Mouse (Mus musculus) midbrain, embryonic 13.5 days (tissue): Measurements from ENCODE around the gene Ptprm. TPM values are rescaled to one million over a fixed set of nuclear protein-coding genes. Genes with fewer than 3 reads are reported as not detected.

Experiments
- ATAC-seq: fragments of 200-750 bp; cut with Nextera tagmentation; 2 replicates; pipeline ENCODE4 v1.8.0; 2017; ENCODE audit warnings: mild to moderate bottlenecking, moderate TSS enrichment, moderate library complexity
- H3K27ac ChIP-seq: fragments of 300-500 bp; sonication (generic); 2 replicates; pipeline ENCODE4 v1.5.1; 2015; ENCODE audit warnings: inconsistent platforms, mild to moderate bottlenecking, moderate library complexity
- H3K27me3 ChIP-seq: fragments of 300-500 bp; sonication (generic); 2 replicates; pipeline ENCODE4 v1.6.1; 2015; ENCODE audit warnings: mild to moderate bottlenecking, inconsistent platforms
- H3K36me3 ChIP-seq: fragments of 300-500 bp; sonication (generic); 2 replicates; pipeline ENCODE4 v1.6.1; 2015; ENCODE audit warnings: mild to moderate bottlenecking, inconsistent platforms
- H3K4me1 ChIP-seq: fragments of 300-500 bp; sonication (generic); replicated peaks from 2 replicates; pipeline ENCODE4 v1.6.1; 2015; ENCODE audit warnings: inconsistent platforms
- H3K4me2 ChIP-seq: fragments of 300-500 bp; sonication (generic); replicated peaks from 2 replicates; pipeline ENCODE4 v1.6.1; 2015; ENCODE audit warnings: moderate library complexity, mild to moderate bottlenecking, inconsistent platforms
- H3K4me3 ChIP-seq: fragments of 300-500 bp; sonication (generic); replicated peaks from 2 replicates; pipeline ENCODE4 v1.5.1; 2015; ENCODE audit warnings: mild to moderate bottlenecking, inconsistent platforms
- H3K9ac ChIP-seq: fragments of 300-500 bp; sonication (generic); replicated peaks from 2 replicates; pipeline ENCODE4 v1.6.1; 2015; ENCODE audit warnings: mild to moderate bottlenecking, inconsistent platforms
- H3K9me3 ChIP-seq: fragments of 300-500 bp; sonication (generic); 2 replicates; pipeline ENCODE4 v1.6.1; 2016; ENCODE audit warnings: mild to moderate bottlenecking, inconsistent platforms
- WGBS: fragments of 180-500 bp; shearing (Covaris S2); methylation state at CpG from one replicate; pipeline ENCODE4 v1.1.7; 2015; 5-methylcytosine and 5-hydroxymethylcytosine counted together
- polyA plus RNA-seq: library from polyadenylated mRNA; unstranded; fragments of >200 nt; fragmentation: Nextera tagmentation; extraction: Ambion mirVana; gene quantifications from 2 replicates; pipeline ENCODE4 v1.2.1, GENCODE M21; 2015

The Ptprm gene
- polyA plus RNA-seq, 1 experiment from 2014 or later: 10.6 TPM

DNA sequence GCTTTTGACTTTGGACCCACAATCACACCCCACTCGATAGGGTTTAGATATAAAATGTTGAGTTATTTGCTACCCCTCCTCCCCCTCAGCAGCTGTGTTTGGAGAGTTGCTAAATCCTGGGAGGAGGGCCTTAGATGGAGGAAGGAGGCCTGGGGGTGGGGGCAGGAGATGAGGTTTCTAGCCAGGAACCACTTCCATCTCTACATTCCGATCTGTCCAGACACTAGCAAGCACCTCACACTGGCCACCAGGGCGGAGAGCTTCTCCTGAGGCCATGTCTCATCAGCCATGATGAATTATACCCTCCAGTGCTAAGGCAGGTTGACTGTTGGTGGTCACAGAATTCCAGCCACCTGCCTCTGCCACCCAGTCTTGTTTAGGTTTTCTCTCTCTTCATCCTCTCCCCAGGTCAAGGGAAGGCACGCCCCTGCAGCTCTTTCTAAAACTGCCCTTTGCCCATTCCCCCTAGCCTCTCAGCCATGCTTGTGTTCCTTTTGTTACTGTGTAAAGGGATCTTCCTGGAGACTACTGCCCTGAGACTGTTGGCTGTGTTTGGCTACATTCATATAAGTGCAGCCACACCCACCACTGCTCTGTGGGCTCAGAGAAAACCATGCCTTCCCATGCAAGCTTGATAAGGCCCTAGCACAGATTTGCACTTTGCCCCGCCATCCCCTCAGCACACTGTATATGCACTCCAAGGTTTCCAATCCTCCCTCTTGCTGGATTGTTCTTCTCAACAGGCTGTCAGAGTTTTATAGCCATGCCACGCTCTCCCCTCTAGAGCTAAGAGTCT lies 642.8 kb downstream of the Ptprm start:
- Histone ChIP-seq H3K4me3 (no peak overlapping the region), H3K4me2 (no peak overlapping the region), H3K9ac (no peak overlapping the region), H3K27me3 (no peaks in the 10 kb centered on the region), H3K4me1 (peaks cover 15% of the 10 kb centered on the region), H3K9me3 (no peaks in the 10 kb centered on the region), H3K36me3 (no peaks in the 10 kb centered on the region), H3K27ac (no peak overlapping the region)
- WGBS: 81% methylated on average over 6 of the region's 6 CpGs
- ATAC-seq: no peak

DNA sequence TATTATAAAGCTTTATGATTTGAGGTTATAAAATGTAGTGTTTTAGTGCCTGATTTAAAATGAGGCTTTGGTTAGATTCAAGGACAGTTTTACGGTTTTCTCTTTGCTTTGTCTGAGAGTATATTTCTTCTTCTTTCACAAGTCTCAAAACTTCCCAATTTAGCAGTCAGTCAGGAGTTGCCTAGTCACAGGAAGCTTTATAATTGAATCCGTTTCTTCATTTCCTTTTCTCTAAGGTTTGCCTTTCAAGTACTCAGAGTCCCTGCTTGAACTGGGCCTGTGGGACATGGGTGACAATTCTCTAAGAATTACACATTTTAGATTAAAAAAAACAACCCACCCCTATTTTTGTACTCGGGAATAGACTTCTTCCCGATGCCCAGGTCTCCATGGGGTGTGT lies 643.7 kb downstream of the Ptprm start:
- H3K27me3 ChIP-seq: no peaks in the 10 kb centered on the region
- WGBS: 62% methylated on average over 4 of the region's 4 CpGs
- no peaks in the 10 kb centered on the region for H3K9me3 ChIP-seq
- ATAC-seq: no peak
- no peak overlapping the region for H3K4me3 ChIP-seq
- no peaks in the 10 kb centered on the region for H3K36me3 ChIP-seq
- H3K4me1 ChIP-seq: peaks cover 15% of the 10 kb centered on the region
- no peak overlapping the region for H3K27ac ChIP-seq
- H3K9ac ChIP-seq: no peak overlapping the region
- H3K4me2 ChIP-seq: no peak overlapping the region

- H3K27ac ChIP-seq: no peak overlapping the region
- ATAC-seq: no peak
- H3K4me1 ChIP-seq: peaks cover 15% of the 10 kb centered on the region
- H3K9me3 ChIP-seq: no peaks in the 10 kb centered on the region
- H3K4me2 ChIP-seq: no peak overlapping the region
- H3K4me3 ChIP-seq: no peak overlapping the region
- no peak overlapping the region for H3K9ac ChIP-seq
- no peaks in the 10 kb centered on the region for H3K27me3 ChIP-seq
- H3K36me3 ChIP-seq: no peaks in the 10 kb centered on the region
- 92% methylated on average over 4 of the region's 4 CpGs for WGBS
These were observed 645.5 kb downstream of the Ptprm start for GRCm38 (mm10) chr17:66708748-66709147.

DNA sequence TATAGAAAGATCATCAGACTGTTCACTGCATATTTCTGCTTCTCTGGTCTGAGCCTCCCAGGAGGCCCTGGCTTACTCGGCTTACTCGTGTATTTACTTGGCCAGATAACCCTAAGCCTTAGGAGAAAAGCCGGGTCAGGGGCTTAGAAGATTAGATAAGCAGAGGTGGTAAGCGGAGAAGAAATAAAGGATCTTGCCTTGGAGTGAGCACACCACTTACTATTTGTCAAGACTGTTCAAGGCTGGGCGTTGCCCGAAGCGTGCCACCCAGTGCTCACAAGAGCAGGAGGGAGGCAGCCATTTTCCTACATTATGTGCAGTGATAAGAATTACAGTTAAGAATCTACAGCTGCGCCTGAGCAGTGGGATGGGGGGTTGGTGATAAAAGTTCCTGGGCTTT lies 646.6 kb downstream of the Ptprm start:
- no peak overlapping the region for H3K27ac ChIP-seq
- H3K4me1 ChIP-seq: peaks cover 15% of the 10 kb centered on the region
- 44% methylated on average over 8 of the region's 8 CpGs for WGBS
- no peak overlapping the region for H3K9ac ChIP-seq
- no peak overlapping the region for H3K4me3 ChIP-seq
- no peaks in the 10 kb centered on the region for H3K27me3 ChIP-seq
- H3K9me3 ChIP-seq: no peaks in the 10 kb centered on the region
- no peak overlapping the region for H3K4me2 ChIP-seq
- ATAC-seq: peak; percentile 11; the same call in 1 of the 2 replicates
- no peaks in the 10 kb centered on the region for H3K36me3 ChIP-seq

DNA sequence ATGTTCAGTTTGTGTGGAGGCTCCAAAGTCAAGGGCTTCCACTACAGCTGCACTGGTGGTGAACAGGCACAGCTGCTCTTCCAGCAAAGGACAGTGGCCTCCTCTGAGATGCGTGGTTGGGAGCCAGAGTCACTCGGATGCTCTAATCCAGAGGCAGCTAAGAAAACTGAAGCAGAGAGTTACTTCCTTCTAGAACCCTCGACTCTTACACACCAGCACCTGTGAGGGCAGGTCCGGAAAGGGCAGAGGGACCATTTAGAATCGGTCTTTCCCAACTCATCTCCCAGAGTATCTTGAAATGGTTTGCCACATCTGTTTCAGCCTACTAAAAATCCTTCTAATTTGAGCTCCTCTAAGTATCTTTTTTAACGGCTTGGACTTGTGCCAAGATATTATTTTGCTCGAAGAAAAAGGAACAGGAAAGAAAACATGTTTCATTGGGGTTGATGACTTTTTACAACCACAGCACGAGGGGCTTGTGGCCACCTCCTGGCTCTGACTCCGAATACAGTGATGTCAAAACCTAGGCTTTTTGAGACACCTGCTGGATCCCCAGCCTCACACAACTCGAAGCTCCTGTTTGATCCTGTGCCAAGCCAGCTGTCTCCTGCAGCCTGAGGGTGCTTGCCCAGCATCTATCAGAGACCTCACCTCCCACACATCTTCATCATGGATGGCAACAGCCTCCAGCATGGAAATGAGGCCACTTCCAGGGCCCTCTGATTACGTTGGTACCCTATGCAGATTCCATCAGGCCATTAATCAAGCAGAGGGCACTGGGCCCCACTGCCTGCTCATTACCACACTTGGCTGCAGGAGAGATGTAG lies 652.7 kb downstream of the Ptprm start:
- 75% methylated on average over 11 of the region's 11 CpGs for WGBS
- ATAC-seq: no peak
- H3K27me3 ChIP-seq: peaks cover 4% of the 10 kb centered on the region; the same call in 1 of the 2 replicates

DNA sequence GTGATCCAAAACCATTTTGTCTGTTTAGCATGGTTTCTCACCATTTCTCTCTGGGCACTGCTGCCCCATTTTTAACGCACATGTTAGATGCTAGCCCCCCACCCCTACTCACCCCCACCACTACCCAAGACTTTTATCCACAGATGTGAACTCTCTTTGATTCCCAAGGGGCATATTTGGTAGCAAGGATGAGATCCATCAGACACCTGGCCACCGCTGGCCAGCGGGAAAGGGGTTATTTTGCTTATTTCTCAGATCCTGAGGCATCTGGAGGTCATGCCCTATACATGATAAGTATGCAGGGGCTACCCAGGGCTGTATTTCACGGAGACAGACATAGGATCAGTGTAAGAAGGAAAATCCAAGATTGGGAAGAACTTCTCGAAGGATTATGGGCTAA lies 654.4 kb downstream of the Ptprm start:
- Histone ChIP-seq H3K4me3 (no peak overlapping the region), H3K9ac (no peak overlapping the region), H3K36me3 (no peaks in the 10 kb centered on the region), H3K4me2 (no peak overlapping the region), H3K27me3 (peaks cover 11% of the 10 kb centered on the region; the same call in 1 of the 2 replicates), H3K27ac (no peak overlapping the region), H3K4me1 (peaks cover 24% of the 10 kb centered on the region), H3K9me3 (no peaks in the 10 kb centered on the region)
- ATAC-seq: no peak
- 80% methylated on average over 5 of the region's 5 CpGs for WGBS

More for the DNA sequence above, 652.7 kb downstream of the Ptprm start:
- Histone ChIP-seq H3K9ac (no peak overlapping the region), H3K4me3 (no peak overlapping the region), H3K4me2 (no peak overlapping the region), H3K9me3 (no peaks in the 10 kb centered on the region), H3K4me1 (peaks cover 18% of the 10 kb centered on the region), H3K27ac (no peak overlapping the region), H3K36me3 (no peaks in the 10 kb centered on the region)

- Histone ChIP-seq H3K27ac (no peak overlapping the region), H3K9ac (peak overlapping the region; percentile 25; the same call in 1 of the 2 replicates), H3K4me1 (peaks cover 41% of the 10 kb centered on the region), H3K4me3 (no peak overlapping the region), H3K9me3 (no peaks in the 10 kb centered on the region), H3K36me3 (no peaks in the 10 kb centered on the region), H3K27me3 (peaks cover 11% of the 10 kb centered on the region; the same call in 1 of the 2 replicates), H3K4me2 (no peak overlapping the region)
- ATAC-seq: no peak
- 88% methylated on average over 12 of the region's 12 CpGs for WGBS
These were observed 656.6 kb downstream of the Ptprm start for GRCm38 (mm10) chr17:66697650-66698049.

- WGBS: 46% methylated on average over 10 of the region's 10 CpGs
- Histone ChIP-seq H3K9ac (no peak overlapping the region), H3K36me3 (no peaks in the 10 kb centered on the region), H3K4me2 (no peak overlapping the region), H3K4me1 (peaks cover 37% of the 10 kb centered on the region), H3K27me3 (peaks cover 11% of the 10 kb centered on the region; the same call in 1 of the 2 replicates), H3K4me3 (no peak overlapping the region), H3K27ac (no peak overlapping the region), H3K9me3 (no peaks in the 10 kb centered on the region)
- no peak for ATAC-seq
These were observed 657.6 kb downstream of the Ptprm start for GRCm38 (mm10) chr17:66696531-66697172.

DNA sequence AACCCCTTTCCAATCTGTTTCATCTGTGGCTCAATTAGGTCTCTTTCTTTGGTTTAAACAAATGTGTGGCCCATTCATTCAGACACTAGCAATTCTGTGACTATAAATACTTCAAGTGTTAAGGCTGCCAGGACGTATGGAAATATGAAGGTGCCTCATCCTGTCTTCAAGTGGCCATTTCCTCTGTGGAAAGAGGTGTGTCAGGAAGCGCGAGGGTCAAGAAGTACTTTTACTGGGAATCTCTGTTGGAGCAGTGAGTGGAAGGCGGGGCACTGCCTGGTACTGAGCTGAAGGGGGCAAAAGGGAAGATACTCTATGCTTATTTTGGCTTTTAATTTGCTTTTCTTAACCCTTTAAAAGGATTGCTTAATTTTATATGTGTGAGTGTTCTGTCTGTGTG lies 659.9 kb downstream of the Ptprm start:
- peak; percentile 49; the same call in 1 of the 2 replicates for ATAC-seq
- no peaks in the 10 kb centered on the region for H3K9me3 ChIP-seq
- no peak overlapping the region for H3K4me2 ChIP-seq
- peak overlapping the region; percentile 62; the same call in 1 of the 2 replicates for H3K27ac ChIP-seq
- WGBS: 69% methylated on average over 4 of the region's 4 CpGs
- H3K36me3 ChIP-seq: no peaks in the 10 kb centered on the region
- no peak overlapping the region for H3K9ac ChIP-seq
- peaks cover 11% of the 10 kb centered on the region; the same call in 1 of the 2 replicates for H3K27me3 ChIP-seq
- peaks cover 36% of the 10 kb centered on the region for H3K4me1 ChIP-seq
- H3K4me3 ChIP-seq: no peak overlapping the region

- H3K36me3 ChIP-seq: no peaks in the 10 kb centered on the region
- H3K4me2 ChIP-seq: peak overlapping the region; percentile 31
- peak; percentile 87 for ATAC-seq
- peaks cover 11% of the 10 kb centered on the region; the same call in 1 of the 2 replicates for H3K27me3 ChIP-seq
- H3K9ac ChIP-seq: no peak overlapping the region
- H3K27ac ChIP-seq: peak overlapping the region; percentile 62
- 17% methylated on average over 21 of the region's 21 CpGs for WGBS
- H3K4me3 ChIP-seq: no peak overlapping the region
- no peaks in the 10 kb centered on the region for H3K9me3 ChIP-seq
- peaks cover 36% of the 10 kb centered on the region for H3K4me1 ChIP-seq
These were observed 660.5 kb downstream of the Ptprm start for GRCm38 (mm10) chr17:66693676-66694304.

DNA sequence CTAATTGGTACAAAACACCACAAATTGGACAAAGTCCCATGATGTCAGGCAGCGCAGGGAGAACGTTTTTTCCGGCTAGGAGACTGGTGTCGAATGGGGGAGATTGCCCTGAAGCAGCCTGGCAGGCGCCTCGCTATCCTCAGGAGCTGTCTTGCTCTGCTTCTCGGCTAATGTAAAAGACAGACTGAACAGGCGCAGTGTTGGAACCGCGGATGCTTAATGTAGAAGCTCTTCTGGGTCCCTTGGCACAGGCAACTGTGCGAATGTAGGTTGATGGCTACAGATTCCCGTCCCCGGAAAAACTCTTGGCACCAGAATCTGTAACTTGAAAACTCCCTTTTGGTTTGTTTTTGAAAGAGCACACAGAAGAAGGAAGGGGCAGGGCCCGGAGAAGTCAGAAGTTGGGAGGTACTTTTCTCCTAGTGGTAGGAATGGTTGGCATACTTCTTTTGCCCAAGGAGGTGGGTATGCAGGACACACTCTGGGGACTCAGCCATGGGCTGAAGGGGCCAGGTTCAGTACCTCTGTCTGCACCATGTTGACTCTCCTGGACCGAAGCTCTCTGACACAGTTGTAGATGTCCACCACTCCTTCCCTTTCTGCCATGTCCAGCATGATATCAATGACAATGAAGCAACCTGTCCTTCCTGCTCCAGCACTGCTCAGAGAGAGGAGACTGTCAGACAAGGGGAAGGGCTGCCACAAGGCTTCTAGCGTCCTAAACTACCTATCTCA lies 661.1 kb downstream of the Ptprm start:
- Histone ChIP-seq H3K27me3 (peaks cover 11% of the 10 kb centered on the region; the same call in 1 of the 2 replicates), H3K9me3 (no peaks in the 10 kb centered on the region), H3K27ac (peak overlapping the region; percentile 62), H3K36me3 (no peaks in the 10 kb centered on the region), H3K4me2 (peak overlapping the region; percentile 31), H3K4me1 (peaks cover 36% of the 10 kb centered on the region), H3K9ac (no peak overlapping the region), H3K4me3 (no peak overlapping the region)
- WGBS: 86% methylated on average over 16 of the region's 16 CpGs
- no peak for ATAC-seq
